Mouse (Mus musculus) megakaryocyte, embryonic 14.5 days (primary cell): ENCODE data around the gene Creb5.

Experiments used
- FLI1 ChIP-seq: IDR thresholded peaks from 2 replicates; pipeline ENCODE4 v1.6.1; 2012; ENCODE audit warnings: low read length, inconsistent platforms, mixed read lengths
- GATA1 ChIP-seq: IDR thresholded peaks from 3 replicates; pipeline ENCODE4 v1.6.1; 2012; ENCODE audit warnings: mixed read lengths, low read length, inconsistent platforms, borderline replicate concordance

GRCm38 (mm10) chr6:53271216-53271615 lies 15.9 kb upstream of the Creb5 start:
- TF ChIP-seq FLI1 (no peak), GATA1 (no peak)
